Mouse (Mus musculus): ENCODE data around the gene Mrgpra1.
"Not testable (repeated sequence)": the region's sequence is repeated elsewhere in the genome, so short reads cannot be mapped to it uniquely, and the experiment has no call there.

The Mrgpra1 gene

GRCm38 (mm10) chr7:47354140-47354539, at the start of gene Mrgpra1:
TSS of gene Mrgpra1 (minus strand) at chr7:47354240.
- no peak for DNase-seq (ENCODE audit: low spot score)

GRCm38 (mm10) chr7:47401125-47401524, 47.1 kb upstream of the Mrgpra1 start:
- no peak for DNase-seq (ENCODE audit: low spot score)

- DNase-seq (ENCODE audit: low spot score), result no peak
Measured at GRCm38 (mm10) chr7:47348421-47348820, 5.6 kb downstream of the Mrgpra1 start.

- no peak for DNase-seq (ENCODE audit: low spot score)
Measured at GRCm38 (mm10) chr7:47345905-47346478, 8.0 kb downstream of the Mrgpra1 start.

- not testable (repeated sequence) for DNase-seq (ENCODE audit: low spot score)
Measured at GRCm38 (mm10) chr7:47341887-47342286, 12.2 kb downstream of the Mrgpra1 start.

- DNase-seq (ENCODE audit: low spot score), result not testable (repeated sequence)
Measured at GRCm38 (mm10) chr7:47341389-47341788, 12.7 kb downstream of the Mrgpra1 start.

- DNase-seq (ENCODE audit: low spot score), result no peak
Measured at GRCm38 (mm10) chr7:47318299-47318698, 35.7 kb downstream of the Mrgpra1 start.

GRCm38 (mm10) chr7:47312289-47312688, 41.8 kb downstream of the Mrgpra1 start:
- no peak for DNase-seq (ENCODE audit: low spot score)

- no peak for DNase-seq (ENCODE audit: low spot score)
Measured at GRCm38 (mm10) chr7:47309855-47310254, 44.2 kb downstream of the Mrgpra1 start.

GRCm38 (mm10) chr7:47304661-47305060, 49.4 kb downstream of the Mrgpra1 start:
- not testable (repeated sequence) for DNase-seq (ENCODE audit: low spot score)

GRCm38 (mm10) chr7:47299612-47300011, 54.4 kb downstream of the Mrgpra1 start:
- DNase-seq (ENCODE audit: low spot score), result not testable (repeated sequence)
